Mouse (Mus musculus) brain, embryonic 14.5 days (tissue): ENCODE data around the gene Ccdc92.

Experiments used
- CTCF ChIP-seq: fragments of 200-500 bp; IDR thresholded peaks from 2 replicates; pipeline ENCODE4 v1.5.1; 2012; ENCODE audit warnings: inconsistent platforms, mild to moderate bottlenecking, moderate library complexity, borderline replicate concordance; ENCODE audit not compliant: insufficient read depth, insufficient read length; ENCODE audit errors: extremely low read depth
- POLR2A ChIP-seq: fragments of 200-500 bp; IDR thresholded peaks from 2 replicates; pipeline ENCODE4 v1.6.1; 2012; ENCODE audit warnings: mild to moderate bottlenecking, inconsistent platforms, borderline replicate concordance; ENCODE audit not compliant: poor library complexity, insufficient read depth, insufficient read length, severe bottlenecking; ENCODE audit errors: extremely low read depth

GRCm38 (mm10) chr5:124862013-124862866 is at the start of gene Ccdc92, which contains the start of gene Zfp664:
- peak; percentile 95 for TF ChIP-seq POLR2A
- TF ChIP-seq CTCF = no peak
